Mouse (Mus musculus) urinary bladder, postnatal 25 days (tissue): ENCODE measurements around the gene Stap2.

Experiments
- DNase-seq: peaks from one replicate; pipeline ENCODE4 v3.0.0; 2022; ENCODE audit warnings: low spot score

Gene Stap2

GRCm38 (mm10) chr17:55959946-55960740 is 45.2 kb downstream of the Stap2 start:
- DNase-seq: no peak

DNA sequence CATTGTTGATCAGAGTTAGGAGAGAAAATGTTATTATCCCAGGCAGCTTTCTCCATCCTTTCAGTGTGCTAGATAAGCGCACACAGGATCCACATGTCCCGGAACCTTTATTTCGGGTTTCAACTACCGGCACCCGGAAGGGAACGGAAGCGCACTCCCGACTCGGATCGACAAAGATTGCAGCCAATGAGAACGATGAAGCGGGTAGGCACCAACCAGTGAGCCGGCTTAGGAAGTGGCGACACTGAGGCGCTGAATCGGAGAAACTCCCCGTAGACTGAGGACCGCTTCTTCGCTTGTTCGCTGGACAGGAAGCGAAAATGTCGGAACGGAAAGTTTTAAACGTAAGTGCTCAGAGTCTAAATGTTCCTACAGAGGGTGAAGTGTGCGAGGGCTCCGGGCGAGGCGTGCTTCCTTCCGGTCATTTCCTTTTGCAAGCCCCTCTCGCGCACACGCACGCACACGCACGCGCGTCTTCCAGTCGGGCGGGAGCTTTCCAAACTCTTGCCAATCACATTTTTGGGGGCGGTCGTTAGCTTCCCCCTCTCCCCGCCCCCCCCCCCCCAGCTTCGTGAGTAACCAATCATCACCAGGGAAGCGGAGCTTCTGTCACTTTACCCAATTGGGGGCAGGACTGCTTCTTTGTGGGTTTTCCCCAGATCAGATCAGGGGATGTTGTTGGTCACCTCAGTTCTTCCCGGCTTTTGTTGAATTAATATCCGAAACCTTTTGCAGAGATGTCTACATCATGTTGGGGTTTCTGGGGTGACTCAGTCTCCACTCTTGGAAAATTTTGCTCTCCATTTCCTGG is 46.3 kb downstream of the Stap2 start, which contains the start of gene Yju2:
Yju2 (plus strand) TSS at position 182 of the 811 bp plus-strand sequence.
- DNase-seq: peak; percentile 84

- no peak for DNase-seq
Observed at GRCm38 (mm10) chr17:55958584-55958886, 46.8 kb downstream of the Stap2 start.

DNA sequence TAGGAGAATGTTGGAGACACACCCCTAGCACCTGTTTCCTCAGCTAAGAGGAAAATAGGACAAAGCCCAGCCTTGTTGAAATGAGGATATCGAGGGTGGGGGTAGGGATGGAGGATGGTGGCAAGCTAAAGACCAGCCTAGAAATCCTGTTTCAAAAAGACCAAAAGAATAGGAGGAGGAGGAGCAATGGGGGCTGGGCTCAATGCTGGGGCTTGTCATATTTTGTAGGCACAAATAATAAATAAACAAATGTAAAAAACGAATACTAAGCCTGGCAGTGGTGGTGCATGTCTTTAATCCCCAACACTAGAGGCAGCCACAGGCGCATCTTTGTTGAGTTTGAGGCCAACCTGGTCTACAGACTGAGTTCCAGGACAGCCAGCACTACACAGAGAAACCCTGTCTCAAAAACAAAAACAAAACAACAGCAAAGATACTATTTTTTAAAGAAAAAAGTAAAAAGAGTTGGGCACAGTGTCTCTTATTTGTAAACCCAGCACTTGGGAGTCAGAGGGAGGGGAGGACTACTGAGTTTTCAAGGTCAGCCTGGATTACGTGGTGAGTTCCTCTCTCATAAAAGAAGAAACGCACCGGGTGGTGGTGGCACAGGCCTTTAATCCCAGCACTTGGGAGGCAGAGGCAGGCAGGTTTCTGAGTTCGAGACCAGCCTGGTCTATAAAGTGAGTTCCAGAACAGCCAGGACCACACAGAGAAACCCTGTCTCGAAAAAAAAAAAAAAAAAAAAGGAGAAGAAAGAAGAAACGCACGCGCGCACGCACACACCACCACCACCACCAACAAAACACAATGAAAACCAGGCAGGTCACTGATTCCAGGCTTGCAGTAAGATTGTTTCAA is 47.4 kb downstream of the Stap2 start:
- DNase-seq: no peak

- peak; percentile 68 for DNase-seq
Observed at GRCm38 (mm10) chr17:55957168-55957567, 48.2 kb downstream of the Stap2 start.

- DNase-seq: no peak
Observed at GRCm38 (mm10) chr17:55956591-55956990, 48.8 kb downstream of the Stap2 start.

- DNase-seq: peak; percentile 78
Observed at GRCm38 (mm10) chr17:55956129-55956528, 49.3 kb downstream of the Stap2 start.

DNA sequence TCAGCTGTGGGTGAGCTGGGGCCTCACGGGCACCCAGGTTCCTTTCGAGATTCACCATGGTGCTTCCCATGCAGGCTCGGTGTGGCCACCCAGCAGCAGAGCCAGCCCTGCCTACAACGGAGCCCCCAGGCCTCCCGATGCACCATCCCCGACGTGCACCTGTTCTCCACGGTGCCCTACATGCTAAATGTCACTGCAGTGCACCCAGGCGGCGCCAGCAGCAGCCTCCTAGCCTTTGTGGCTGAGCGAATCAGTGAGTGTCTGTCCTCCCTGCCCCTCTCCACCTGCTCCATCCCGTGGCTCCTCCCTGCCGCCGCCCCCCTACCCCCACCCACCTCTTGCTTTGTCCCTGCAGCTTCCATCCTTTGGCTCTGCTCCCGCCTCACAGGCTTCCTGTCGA is 51.2 kb downstream of the Stap2 start:
- DNase-seq: no peak

- no peak for DNase-seq
Observed at GRCm38 (mm10) chr17:55953751-55954150, 51.6 kb downstream of the Stap2 start.

GRCm38 (mm10) chr17:55952447-55953027 is 52.8 kb downstream of the Stap2 start, which contains the start of gene Ebi3:
Ebi3 (plus strand) TSS chr17:55952640.
- DNase-seq: no peak

GRCm38 (mm10) chr17:55952041-55952440 is 53.3 kb downstream of the Stap2 start:
- DNase-seq: no peak

- DNase-seq: no peak
Observed at GRCm38 (mm10) chr17:55950601-55951000, 54.8 kb downstream of the Stap2 start.

GRCm38 (mm10) chr17:55949400-55949799 is 56.0 kb downstream of the Stap2 start, which contains the start of gene Zfp119b:
Zfp119b (minus strand) TSS chr17:55949500.
- DNase-seq: no peak

GRCm38 (mm10) chr17:55948647-55949046 is 56.7 kb downstream of the Stap2 start:
- DNase-seq: no peak
